Mouse (Mus musculus): ENCODE data around the gene Tmem176a.
"Not testable (repeated sequence)": the region's sequence is repeated elsewhere in the genome, so short reads cannot be mapped to it uniquely, and the experiment has no call there.

Gene Tmem176a

DNA sequence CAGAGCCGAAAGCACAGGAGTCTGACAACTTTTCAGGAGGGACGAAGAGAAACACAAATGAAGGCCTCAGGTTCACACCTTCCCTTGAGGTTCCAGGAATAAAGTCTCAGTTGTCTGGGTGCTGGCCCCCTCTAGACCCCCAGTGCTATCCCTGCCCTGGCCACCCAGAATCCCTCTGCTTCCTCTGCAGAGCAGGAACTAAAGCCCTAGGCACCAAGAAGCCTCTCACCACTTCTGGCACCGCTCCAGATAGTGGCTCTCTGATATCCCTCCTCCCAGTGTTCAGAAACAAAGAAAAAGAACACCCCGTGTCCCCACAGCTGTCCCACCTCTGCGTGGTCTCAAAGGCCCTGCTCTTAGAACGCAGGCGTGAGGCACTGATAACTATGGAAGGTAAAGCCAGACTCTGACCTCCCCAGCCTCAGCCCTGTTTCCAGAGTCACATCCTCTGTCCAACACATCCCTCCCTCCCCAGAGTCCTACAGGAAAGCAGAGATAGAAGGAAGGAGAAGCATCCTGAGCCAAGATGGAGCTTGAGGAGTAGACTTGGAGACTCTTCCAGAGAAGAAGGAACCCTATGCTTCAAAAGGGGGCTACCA, at the start of gene Tmem176a:
TSS of gene Tmem176a (plus strand) at position 549 of the 599 bp plus-strand sequence.
- no peak for DNase-seq

DNA sequence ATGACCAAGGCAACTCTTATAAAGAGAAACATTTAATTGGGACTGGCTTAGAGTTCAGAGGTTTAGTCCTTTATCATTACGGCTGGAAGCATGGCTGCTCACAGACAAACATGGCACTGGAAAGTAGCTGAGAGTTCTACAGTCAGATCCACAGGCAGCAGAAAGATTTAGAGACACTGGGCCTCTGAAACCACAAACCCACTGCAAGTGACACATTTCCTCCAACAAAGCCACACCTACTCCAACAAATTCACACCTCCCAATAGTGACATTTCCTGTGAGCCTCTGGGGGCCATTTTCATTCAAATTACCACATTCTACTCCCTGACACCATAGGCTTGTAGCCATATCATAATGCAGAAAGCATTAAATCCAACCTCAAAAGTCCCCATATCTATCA, 38.8 kb upstream of the Tmem176a start:
- DNase-seq = no peak

DNA sequence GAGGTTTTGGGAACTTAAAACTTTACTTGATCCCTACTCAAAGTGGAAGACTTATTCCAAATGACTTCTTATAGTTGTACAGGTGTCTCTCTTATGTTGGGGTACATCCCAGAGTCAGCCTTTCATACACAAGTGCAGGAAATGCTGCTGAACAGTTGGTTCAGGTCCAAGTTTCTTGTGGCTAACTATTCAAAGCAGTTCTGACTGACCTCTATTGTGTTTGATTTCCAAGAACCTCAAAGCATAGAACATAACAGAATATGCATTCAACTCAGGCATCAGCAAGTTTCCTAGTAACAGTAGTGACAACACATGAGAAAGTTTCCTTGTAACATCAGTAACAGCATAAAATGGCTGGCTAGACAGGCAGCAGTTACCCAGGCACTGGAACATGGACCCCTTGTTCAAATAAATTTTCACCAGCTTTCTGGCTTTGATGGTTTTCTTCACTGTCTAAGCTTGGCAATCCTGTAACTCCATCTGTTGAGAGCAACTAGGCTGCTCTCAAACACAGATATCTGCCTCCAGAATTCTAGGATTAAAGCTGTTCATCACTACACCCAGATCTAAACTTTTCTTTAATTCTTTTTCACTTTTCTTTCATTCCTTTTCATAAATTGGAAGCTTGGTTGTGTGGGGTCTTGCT, 37.2 kb upstream of the Tmem176a start:
- DNase-seq = no peak

DNA sequence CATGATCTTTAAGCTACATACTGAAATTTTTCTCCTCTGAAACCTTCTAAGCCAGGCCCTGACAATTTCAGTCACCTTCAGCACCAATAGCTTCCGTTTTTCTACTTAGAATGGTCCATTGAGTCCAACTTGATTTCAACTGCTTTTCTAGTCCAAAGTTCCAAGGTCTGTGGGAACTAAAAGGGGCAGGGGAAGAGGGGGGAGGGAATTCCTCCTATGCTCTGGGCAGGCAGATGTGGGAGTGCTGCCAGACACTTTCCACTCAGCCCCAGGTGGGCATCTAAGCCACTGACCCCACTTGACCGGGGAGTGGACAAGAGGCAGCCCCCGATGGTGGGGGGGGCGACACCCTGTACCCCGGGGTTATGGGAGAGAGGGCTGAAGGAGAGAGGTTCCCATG, 36.4 kb upstream of the Tmem176a start:
- DNase-seq = no peak

DNA sequence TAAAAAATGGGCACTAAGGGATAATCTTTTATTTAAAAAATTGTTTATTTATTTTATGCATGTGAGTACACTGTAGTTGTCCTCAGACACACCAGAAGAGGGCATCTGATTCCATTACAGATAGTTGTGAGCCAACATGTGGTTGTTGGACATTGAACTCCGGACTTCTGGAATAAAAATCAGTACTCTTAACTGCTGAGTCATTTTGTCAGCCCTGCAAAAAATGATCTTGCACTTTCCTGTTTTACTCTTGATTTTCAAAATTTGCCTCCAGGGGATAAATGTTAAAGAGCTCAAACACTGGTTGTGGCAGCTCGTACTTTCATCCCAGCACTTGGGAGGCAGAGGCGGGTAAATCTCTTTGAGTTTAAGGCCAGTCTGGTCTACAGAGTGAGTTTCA, 34.0 kb upstream of the Tmem176a start:
- no peak for DNase-seq

DNA sequence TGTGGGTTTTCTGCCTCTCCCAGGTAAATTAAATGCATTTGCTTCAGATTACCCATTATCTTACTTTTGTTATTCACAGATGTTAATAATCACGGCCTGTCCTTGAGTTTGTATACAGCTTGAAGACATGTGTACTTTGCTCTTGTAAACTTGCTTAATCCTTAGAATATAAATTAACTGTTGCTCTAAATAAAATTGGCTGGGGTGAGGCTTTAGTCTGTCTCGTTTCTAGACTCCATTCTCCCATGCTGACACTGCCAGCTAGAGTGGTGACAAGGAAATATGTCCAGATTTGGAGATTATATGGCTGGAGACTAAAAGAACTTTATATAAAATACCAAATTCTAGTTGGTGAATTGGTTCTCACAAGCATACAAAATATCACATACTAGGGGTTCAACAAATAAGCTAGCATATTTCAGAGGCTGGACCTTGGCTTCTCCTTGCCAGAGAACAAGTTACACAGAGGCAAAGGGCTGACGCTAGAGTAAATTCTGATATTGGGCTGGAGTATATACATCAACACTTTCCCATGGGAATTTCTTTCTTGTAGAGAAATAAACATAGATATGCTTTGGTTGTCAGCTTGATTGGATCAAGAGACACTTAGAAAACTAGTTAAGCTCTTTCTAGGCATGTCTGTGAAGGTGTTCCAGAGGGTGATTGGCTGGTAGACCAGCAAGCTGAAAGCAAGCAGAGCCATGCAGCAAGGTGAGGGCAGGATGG, 31.1 kb upstream of the Tmem176a start:
- no peak for DNase-seq

DNA sequence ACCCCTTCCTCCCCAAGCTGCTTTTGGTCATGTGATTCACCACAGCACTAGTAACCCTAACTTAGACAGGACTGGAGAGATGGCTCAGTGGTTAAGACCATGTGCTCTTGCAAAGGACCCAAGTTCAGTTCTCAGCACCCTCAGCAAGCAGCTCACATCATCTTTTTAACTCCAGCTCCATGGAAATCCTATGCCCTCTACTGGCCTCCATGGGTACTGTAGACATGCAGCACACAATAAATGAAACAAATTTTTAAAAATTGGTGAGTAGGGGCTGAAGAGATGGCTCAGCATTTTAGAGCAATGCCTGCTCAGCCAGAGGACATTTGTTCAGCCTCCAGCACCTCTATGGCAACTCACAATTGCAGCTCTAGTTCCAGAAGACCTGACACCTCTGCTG, 25.7 kb upstream of the Tmem176a start:
- no peak for DNase-seq

DNA sequence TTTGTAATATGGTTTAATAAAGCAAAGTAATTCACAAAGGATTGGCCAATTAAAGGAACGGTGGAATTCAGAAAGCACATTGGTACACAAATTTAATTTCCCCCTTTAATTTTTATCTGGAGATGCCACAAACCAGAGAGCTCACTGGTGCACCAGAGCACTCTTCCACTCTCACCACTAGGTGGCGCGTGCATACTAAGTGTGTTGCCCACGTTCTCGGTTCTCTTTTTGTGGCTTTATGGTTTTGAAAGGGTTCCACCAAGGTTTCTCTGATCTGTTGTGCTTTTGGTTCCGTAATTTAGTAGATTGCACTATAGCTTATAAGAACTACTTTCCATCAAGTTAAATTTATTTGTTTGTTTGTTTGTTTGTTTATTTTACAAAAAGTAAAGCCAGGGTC, 22.9 kb upstream of the Tmem176a start:
- DNase-seq = peak; percentile 39

DNA sequence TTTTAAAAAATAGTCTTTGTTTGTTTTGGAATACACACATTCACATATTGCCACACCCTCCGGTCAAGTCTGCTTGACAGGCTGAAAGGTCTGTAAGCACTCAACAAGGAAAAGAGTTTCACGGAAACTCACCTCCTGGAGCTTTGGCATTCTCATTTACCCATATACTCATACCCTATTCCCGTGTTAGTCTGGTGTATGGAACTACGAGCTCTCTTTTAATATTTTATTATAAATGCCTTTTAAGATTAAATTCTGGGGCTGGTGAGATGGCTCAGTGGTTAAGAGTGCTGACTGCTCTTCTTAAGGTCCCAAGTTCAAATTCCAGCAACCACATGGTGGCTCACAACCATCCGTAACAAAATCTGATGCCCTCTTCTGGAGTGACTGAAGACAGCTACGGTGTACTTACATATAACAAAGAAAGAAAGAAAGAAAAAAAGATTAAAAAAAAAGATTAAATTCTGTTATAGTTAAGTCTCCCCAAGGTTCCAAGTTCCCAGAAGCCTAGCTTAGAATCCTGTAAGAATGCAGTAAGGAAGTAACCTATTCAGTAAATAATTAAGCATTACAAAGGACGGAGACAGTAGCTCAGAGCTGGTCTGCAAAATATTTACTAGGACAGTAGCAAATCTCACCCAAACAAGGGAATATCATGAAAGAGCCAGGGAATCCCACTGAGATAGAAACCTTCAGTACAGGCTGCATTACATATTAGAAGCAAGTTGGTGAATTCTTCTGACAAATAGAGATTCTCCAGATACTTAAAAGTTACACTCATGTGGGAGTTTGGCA, 18.5 kb upstream of the Tmem176a start:
- DNase-seq = not testable (repeated sequence)

DNA sequence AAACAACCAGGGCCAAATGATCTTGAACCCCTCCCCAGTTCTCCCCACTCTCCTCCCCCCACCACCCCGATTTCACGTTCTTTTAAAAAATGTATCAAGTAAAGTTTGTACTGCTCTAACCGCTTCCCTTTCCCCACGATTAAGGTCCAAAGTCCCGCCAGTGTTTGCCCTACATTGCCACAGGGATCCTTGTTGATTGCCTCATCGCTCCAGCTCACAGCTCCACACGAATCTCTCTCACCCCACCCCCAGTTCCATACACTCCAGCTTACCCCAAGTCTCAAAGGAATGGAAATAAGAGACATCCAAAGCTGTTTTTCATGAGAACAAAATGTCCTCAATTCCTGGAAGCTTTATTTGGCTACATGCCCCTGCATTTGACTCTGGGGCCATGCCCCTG, 15.7 kb upstream of the Tmem176a start:
- no peak for DNase-seq

DNA sequence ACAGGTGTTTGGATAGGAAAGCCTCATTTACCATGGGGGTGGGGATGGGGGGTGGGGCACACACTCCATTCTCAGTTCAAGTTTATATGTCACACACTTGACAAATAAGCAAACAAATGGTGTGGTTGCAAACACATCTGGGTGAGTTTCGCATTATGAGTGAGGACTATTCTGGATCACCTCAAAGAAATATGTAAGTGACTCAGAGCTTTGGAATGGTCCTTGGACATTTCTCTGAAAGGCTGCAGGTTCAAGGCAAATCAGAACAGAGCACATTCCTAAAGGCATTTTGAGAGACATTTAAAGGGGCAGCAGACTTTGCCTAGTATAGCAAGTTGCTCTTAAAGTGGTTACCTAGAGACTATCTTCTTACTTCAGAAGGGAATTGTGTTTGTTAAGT, 11.7 kb upstream of the Tmem176a start:
- no peak for DNase-seq

DNA sequence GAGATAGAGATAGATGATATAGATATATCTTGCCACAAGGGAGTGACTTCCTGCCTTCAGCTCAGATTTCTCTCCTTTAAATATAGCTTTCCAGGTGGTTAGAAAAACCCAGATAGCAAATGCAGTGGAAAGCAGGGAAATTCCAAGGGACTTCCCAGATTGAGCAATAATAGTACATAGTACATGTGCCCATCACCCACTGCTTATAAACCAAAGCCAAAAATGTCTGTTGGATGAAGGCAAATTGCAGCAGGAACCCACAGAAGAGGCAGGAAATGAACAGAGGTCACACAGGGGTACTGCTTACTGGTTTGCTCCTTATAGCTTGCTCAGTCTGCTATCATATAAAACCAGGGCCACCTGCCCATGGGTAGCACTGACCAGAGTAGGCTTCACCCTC, 11.1 kb upstream of the Tmem176a start:
- DNase-seq = no peak

DNA sequence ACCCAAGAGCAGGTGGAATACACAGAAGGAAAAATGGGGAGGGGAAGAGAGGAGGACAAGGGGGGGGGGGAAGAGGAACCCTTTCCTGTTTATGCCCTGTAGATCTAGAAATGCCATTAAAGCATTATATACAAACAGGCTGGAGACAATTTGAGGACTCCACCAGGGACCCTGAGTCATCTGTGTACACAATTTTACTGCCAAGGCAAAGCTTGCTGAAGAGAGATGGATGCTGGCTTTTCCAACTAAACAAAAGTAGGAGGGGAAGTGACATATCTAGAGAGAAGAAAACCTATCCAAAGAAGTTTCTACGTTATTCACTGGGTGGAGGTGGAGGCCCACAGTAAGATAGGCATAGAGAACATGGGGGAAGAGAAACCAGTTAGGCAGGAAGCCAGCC, 10.5 kb upstream of the Tmem176a start:
- DNase-seq = no peak

DNA sequence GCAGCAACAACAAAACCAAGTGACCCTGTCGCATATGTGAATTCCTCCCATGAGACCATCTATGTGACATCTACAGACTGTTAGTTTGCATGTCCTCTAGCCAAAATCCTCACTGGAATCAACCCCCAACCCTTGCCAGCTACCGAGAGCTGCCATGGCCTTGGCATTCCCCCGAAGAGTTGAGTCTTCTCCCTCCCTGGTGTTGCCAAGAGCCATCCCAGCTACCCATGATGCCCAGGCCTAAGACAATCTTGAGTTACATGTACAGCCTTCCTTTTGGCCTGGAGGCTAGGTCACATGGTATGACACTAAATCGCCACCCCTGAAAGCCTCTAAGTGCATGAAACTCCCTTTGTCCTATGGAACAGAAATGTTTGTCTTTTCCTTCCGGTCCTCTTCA, 9.6 kb upstream of the Tmem176a start:
- no peak for DNase-seq

DNA sequence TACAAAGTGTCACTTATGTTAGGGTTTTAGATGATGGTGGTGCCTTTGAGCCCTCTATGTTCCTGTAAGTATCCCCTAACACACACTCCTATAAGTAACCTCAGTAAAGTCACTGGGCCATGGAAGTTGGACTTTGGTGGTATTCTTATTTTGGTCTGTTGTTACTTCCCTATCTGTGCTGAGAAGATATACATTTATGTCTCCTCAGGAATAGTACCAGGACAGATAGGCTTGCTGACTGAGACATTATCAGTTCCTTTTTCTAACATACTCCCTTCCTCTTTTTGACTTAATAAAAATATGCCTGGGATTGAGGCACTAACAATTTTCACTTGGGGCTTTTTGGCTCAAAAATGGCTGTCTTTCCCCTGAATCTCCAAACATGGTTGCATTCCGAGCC, 8.3 kb upstream of the Tmem176a start:
- no peak for DNase-seq

DNA sequence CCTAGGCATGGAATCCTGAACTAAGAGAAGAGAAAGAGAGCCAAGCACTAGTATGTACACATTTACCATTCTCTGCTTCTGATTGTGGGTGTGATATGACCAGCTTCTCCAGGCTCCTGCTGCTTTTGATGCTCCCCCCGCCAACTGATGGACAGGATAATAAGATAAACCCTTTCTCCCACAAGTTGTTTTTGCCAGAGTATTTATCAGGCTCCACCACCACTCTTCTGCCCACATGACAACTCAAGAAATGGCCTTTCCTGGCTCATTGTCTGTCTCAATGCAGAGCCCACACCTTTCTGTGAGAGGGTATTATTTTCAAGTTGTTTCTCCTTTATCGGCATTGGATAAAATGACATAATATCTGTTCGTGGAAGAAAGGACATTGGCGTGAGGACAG, 7.2 kb upstream of the Tmem176a start:
- no peak for DNase-seq

DNA sequence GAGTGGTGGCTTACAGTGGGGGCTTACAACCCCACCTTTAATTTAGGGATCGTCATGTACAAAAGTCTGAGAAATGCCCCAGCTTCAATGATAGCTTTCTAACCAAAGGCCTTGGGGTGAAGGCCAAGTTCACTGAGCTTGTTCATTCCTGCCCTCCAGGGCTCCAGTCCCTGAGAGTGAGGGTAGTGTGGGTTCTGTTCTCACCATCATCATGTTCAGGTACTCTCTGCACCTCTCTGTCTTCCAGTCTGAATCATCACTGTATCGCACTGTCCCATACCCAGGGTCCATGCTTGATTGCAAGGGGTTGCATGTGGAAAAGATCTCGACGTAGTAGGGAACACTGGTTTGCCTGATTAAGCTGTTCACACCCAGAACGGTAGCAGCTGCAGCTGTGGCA, 5.5 kb upstream of the Tmem176a start:
- no peak for DNase-seq

DNA sequence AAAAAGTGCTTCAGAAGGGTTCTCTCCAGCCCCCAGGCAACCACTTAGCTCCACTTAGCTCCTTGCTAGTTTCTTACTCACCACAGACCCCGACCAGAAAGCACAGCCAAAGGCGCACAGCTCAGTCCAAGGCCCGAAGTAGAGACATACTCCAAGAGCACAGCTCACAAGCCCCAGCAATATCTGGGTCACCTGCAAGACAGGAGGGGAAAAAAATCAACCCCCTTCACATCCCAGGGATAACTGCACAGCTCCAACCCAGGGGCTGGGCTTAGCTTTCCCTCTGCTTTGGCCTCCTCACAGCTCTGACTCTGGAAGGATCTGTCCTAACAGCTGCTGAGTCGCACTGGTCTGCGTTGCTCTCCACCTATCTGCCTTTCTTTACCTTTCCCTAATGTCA, 4.6 kb upstream of the Tmem176a start:
- DNase-seq = no peak

DNA sequence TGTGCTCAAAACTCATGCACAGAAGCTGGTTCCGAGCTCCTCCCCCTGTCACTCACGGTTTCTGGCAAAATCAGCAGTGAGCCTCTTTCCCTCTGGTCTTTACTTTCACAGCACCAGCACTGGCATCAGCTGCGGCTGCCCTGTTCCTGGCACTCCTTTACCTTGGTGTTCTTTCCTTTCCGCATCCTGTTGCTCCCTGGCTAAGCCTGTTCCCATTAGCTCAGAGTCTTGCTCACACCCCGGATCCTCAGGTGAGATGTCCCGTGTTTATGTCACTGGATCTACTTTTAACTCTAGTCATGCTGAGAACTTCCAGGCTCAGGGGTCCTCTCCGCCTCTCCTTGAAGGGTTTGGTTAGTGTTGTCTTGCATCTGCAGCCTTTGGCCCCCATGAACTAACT, 3.2 kb upstream of the Tmem176a start:
- DNase-seq = no peak

DNA sequence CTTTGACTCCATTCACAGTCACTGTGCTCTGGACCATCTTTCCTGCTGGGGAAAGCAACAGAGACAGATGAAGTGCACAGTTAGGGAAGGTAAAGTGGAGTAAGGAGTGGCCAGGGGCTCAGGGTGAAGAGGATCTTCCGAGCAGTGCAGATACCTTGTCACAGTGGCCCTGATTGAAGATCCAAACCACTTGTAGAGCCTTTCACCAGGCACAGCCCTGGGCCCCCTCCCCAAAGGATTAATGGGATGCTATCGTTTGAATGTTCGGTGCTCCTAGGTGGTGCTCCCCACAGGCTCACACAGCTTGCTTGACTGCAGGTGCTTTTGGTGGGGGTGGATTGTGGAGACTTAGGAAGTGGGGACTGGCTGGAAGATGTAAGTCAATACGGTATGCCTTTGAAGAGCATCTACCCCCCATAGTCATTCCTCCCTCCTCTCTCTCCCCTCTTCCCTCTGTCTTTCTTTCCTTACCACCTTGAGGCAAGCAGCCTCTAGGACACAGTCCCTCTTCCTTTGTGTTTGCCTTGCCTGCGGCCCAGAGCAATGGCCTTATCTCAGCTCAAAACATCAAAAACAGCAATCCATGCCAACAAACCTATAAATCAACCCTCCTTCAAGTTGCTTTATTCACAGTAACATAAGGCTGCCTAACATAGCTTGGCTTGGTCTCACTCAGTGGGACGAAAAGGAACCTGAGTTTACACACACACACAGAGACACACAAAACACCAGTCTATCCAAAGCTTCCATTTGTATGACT, 2.2 kb upstream of the Tmem176a start:
- no peak for DNase-seq

DNA sequence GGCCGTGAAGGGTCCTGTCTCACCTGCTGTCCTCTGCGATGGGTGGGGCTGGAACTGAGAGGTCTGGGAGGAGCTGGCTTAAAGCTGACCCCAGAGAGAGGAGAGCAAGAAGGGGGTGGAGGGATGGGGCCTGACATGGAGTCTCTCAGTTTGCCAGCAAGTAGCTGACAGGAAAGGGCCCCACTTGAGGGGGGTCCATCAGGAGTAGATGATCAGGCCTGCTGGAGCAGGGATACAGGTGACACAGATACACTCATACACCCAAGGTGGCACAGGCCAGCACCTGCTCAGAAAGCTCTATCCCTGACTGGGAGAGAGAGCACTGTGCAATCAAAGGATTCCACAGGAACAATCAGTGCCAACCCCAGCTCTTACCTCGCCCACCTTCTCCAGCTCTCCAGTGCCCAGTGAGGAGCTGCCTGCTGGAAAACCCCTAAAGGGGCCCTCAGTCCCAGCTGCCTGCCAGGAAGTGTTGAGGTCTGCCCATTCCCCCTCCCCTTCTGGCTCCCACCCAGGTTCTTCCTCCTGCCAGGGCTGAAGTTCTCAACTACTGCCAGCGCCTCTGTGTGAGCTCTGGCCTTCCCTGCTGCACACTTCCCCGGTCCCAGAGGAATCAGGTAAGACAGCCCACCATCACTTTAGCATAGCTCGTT, 380 bp downstream of the Tmem176a start, which contains the start of gene Tmem176b:
TSS of gene Tmem176b (minus strand) at position 524 of the 653 bp plus-strand sequence.
- peak; percentile 31 for DNase-seq
